Mouse (Mus musculus) MN1 (cell line): ENCODE measurements at regions not wholly inside any gene's neighbourhood (a gene's known extent, or its start where the extent isn't known, plus 50 kb on each side); places are given as distances from the start of the nearest gene placed in this dataset.
"Not testable (repeated sequence)": the region's sequence is repeated elsewhere in the genome, so short reads cannot be mapped to it uniquely, and the experiment has no call there.

Source experiments
- DNase-seq: peaks from one replicate; pipeline ENCODE4 v3.0.0-alpha.2; 2016; ENCODE audit warnings: low spot score

- DNase-seq: peak; percentile 52
These were observed 76.3 kb downstream of the Cpn2 start for GRCm38 (mm10) chr16:30190935-30191514.

- DNase-seq: no peak
These were observed 73.7 kb downstream of the Cpn2 start for GRCm38 (mm10) chr16:30193294-30194261.

GRCm38 (mm10) chr16:30194836-30195235 is 72.5 kb downstream of the Cpn2 start:
- no peak for DNase-seq

- not testable (repeated sequence) for DNase-seq
These were observed 71.4 kb downstream of the Cpn2 start for GRCm38 (mm10) chr16:30195859-30196258.

GRCm38 (mm10) chr16:30197351-30197750 is 69.9 kb downstream of the Cpn2 start:
- no peak for DNase-seq

- DNase-seq: no peak
These were observed 67.5 kb downstream of the Cpn2 start for GRCm38 (mm10) chr16:30199836-30200235.

- no peak for DNase-seq
These were observed 63.2 kb downstream of the Cpn2 start for GRCm38 (mm10) chr16:30204144-30204543.

GRCm38 (mm10) chr16:30205314-30205815 is 61.9 kb downstream of the Cpn2 start:
- DNase-seq: no peak

- no peak for DNase-seq
These were observed 61.4 kb downstream of the Cpn2 start for GRCm38 (mm10) chr16:30205816-30206356.
